Mouse (Mus musculus) activated CD4-positive, CD25-positive, alpha-beta regulatory T cell, adult 4 months (primary cell): ENCODE data around the gene Ptprf. TPM values are rescaled to one million over a fixed set of nuclear protein-coding genes. Genes with fewer than 3 reads are reported as not detected.

Experiments used
- ATAC-seq: one replicate; pipeline ENCODE4 v1.8.0; 2017
- polyA plus RNA-seq, 2 experiments: library from polyadenylated mRNA; unstranded; fragments of 100-300 nt; shearing (Covaris generic); gene quantifications; one replicate each; pipeline ENCODE4 v1.2.1; 2017

Gene Ptprf
- polyA plus RNA-seq, result under 1 TPM; 0.31 to 0.34 TPM

DNA sequence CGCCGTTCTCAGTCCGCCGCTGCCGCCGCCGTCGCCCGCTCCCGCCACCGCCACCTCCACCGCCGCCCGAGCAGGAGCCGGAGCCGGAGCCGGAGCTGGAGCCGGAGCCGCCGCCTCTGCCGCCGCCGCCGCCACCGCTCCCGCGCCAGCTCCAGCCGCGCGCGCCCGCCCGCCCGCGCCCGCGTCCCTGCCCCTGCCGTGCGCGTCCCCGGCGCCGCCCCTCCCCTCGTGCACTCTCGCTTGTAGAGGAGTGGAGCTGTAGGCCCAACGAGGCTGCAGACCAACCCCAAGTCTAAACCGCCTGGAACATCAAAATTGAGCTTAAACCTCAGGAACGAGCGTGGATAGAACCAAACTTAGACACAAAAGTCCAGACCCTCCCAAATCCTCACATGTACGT is at the start of gene Ptprf:
Gene Ptprf, minus strand, starts transcription at position 175 of the 400 bp plus-strand sequence.
- ATAC-seq, result no peak

GRCm38 (mm10) chr4:118336658-118337057 is 45.5 kb upstream of the Ptprf start:
- no peak for ATAC-seq

DNA sequence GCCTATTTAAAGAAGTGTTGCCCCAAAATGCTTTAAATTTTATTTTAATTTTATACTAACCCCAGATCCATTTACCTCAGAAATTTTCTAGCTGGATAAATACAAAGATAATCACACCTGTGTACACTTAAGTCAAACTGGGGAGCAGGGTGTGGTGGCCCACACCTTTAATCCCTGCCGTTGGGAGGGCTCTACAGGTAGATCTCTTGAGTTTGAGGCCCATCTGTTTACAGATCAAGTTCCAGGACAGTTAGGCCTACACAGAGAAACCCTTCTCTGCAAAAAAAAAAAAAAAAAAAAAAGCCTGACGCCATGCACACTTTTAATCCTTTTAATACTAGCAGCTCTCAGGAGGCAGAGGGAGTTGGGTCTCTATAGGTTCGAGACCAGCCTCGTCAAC is 44.8 kb upstream of the Ptprf start:
- ATAC-seq, result no peak

- no peak for ATAC-seq
Measured at GRCm38 (mm10) chr4:118331777-118332176, 40.6 kb upstream of the Ptprf start.

- ATAC-seq, result no peak
Measured at GRCm38 (mm10) chr4:118326476-118326875, 35.3 kb upstream of the Ptprf start.

GRCm38 (mm10) chr4:118320636-118321035 is 29.4 kb upstream of the Ptprf start:
- no peak for ATAC-seq

- ATAC-seq, result no peak
Measured at GRCm38 (mm10) chr4:118319706-118320344, 28.6 kb upstream of the Ptprf start.

DNA sequence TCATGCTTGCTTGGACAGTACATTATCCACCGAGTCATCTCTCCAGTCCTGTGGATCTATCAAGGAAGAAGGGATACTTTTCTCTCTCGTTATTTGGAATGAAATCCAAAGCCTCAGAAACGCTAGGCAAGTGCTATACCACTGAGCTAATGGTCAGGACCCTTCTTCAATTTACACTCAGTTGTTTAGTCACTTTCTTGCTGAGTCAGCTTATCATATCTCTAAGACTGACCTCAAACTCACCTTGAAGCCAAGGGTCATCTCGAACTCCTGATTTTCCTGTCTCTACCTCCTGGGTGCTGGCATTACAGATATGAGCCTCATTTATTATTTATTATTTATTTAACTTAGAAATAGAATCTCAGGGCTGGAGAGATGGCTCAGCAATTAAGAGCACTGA is 25.5 kb upstream of the Ptprf start:
- ATAC-seq, result no peak

- ATAC-seq, result no peak
Measured at GRCm38 (mm10) chr4:118315286-118315685, 24.1 kb upstream of the Ptprf start.

DNA sequence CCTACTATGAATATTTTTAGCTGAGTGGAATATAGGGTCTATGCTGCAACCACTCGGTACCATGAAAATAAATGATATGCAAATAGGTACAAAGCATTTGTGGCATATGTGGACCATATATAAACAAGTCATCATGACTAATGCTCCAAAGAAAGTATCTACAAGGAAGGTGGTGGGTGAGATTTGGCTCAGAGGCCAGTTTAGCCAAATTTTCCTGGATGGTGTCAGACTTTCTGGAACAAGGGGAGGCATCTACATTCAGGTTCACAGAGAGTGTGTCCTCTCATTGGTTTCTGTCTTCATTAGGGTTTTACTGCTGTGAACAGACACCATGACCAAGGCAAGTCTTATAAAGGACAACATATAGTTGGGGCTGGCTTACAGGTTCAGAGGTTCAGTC is 19.3 kb upstream of the Ptprf start:
- no peak for ATAC-seq

GRCm38 (mm10) chr4:118307533-118308263 is 16.5 kb upstream of the Ptprf start:
- ATAC-seq, result no peak

DNA sequence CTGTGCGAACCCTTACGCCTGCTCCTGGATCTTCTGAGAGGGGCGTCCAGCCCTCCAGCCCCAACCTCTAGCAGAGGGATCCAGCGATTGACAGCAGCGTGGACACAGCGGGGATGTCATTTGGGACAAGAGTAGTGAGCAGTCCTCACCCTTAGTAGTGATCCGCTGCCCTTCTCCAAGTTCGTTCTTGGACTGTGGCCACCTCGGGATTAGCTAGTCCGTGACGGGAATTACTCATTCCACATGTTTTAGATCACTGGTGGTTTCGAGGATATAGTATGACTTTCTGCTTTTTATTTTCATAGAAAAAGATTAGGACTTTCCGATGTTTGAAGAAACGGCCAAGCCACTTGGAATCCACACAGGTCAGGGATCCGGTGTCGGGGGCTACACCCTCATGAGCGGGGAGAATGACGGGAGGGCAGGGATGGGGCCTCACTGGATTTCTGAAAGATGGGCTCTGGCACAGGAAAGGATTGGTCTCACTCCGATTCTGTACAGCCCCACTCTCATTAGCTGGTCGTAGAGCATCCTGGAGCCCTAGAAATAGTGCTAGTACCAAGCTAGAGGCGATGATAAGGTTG is 15.0 kb upstream of the Ptprf start:
- ATAC-seq, result no peak

GRCm38 (mm10) chr4:118304984-118305383 is 13.8 kb upstream of the Ptprf start:
- no peak for ATAC-seq

DNA sequence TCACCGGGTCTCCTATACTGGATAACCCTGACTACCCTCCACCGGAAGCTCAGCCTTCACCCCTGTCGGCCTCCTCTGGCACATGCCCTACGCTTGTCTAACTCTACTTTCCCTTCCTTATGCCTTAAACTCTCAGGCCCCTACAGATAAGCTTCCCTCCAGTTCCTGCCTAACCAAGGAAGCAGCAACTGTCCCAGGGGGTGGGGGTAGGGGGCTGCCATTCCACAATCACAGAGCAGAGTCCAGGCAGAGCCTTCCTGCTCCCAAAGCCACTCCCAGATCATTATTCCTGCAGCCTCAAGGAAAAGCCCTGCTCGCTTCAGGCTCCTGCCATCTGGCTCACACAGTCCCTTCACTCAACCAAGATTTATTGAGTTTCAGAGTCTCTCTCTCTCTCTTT is 6.6 kb upstream of the Ptprf start:
- ATAC-seq, result no peak

DNA sequence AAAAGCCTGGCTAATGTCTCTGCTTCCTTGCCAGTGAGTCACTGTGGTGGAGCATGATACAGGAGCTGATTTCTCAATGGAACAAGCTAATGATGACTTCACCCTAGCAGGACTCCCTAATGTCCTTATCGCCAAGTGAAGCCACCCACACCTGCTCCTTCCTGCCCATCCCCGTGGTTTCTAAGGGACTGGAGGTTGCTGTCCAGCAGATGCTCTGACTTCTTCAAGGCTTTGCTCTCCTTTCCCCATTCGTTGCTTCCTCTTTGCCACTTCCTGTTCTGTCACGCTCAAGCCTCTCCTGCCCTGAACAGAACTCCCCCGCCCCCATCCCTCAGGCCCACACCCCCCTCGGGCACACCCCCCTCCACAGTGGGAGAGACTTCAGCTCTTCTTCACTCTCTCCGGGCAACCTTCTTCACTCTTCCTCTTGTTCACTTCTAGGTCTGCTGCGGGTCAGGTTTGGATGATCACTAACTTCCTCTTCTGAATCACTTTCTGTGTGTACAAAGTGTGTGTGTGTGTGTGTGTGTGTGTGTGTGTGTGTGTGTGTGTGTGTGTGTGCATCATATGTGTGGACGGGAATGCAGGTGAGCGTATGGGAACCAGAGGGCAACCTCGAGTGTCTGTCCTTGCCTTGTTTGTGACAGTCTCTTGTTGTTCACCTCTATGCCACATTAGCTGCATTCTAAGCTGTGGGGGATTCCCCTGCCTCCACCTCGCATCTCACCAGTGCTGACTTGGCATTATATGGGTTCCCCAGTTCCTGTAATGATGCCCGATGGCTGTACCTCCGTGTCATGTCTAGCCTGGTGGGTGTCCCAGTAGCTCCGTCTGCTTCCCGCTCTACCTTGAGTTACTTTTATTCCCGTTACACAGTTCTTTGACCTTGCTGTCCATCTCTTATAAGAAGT is 4.7 kb upstream of the Ptprf start:
- ATAC-seq, result peak; percentile 88

DNA sequence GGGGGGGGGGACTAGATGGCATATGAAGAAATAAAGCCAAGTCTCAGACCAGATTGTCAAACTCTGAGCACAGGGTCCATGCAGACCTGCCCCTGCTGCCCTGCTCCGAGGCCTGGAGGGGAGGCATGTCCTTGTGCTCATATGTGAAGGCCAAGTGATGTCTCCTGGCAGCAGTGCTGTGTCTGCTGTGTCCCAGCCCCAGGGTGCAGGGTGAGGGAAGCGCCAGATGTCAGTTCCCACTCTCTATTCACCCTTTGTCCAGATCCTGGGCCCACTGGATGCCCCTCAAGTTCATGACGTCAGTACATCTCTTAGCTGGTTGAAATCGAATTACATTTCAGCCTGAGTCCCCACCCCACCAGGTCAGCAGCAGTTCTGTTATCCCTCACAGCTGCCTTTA is 3.6 kb upstream of the Ptprf start:
- ATAC-seq, result no peak

GRCm38 (mm10) chr4:118292741-118293306 is 1.6 kb upstream of the Ptprf start:
- ATAC-seq, result peak; percentile 36

GRCm38 (mm10) chr4:118290416-118291030 is 682 bp downstream of the Ptprf start:
- no peak for ATAC-seq

DNA sequence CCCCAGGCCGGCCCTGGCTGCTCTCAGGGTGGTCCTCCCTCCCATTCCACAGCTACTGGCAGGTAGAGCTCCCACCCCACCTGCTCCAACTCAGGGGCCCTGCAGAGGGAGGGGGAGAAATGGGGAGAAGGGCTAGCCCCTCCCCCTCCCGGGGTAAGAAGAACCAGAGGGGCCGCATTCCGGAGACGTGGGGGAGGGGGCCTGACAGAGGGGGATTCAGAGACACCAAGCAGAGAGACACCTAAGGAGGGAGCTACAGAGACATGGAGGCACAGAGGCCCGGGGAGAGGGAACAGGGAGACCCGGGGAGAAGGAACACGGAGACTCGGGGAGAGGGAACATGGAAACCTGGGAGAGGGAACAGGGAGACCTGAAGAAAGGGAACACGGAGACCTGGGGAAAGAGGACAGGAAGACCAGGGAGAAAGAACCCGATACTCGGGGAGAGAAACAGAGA is 1.2 kb downstream of the Ptprf start:
- ATAC-seq, result no peak

- no peak for ATAC-seq
Measured at GRCm38 (mm10) chr4:118289266-118289665, 1.9 kb downstream of the Ptprf start.

- ATAC-seq, result no peak
Measured at GRCm38 (mm10) chr4:118288531-118288930, 2.7 kb downstream of the Ptprf start.

DNA sequence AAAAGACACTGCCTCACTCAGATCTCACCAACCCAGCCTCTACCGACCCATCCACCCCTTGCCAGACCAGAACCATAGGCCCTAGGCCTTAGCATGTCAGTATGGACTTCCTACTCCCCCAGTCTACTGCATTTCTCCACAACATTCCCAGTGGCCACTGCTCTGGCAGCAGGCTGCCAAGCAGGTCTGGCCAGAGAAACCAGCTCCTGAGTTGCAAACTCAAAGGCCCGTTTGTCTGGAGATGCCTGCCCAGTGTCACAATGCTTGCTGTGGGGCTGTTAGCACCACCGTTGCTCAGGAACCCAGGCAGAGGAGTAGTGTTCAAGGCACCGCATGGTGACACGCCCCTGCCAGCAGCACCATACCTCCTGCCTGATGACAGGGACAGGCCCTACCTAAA is 5.0 kb downstream of the Ptprf start:
- no peak for ATAC-seq
